In genomic region chr13:114459701-114460160, GRCm38 (mm10) we compare ENCODE assay signal across 8 mouse cellular contexts. TPM values are rescaled to one million over a fixed set of nuclear protein-coding genes. Genes with fewer than 3 reads are reported as not detected.
DNase-seq lines count a peak whose midpoint lies in the region; ATAC-seq and TF ChIP-seq lines count a peak whose summit lies in the region.

No protein-coding gene starts in this region.

- H3K9ac ChIP-seq in kidney, postnatal 0 days (ENCODE audit: low read depth, low read length) = peak overlapping the region; percentile 32; the same call in 1 of the 2 replicates
- peak overlapping the region; percentile 73 for H3K9ac ChIP-seq in embryonic facial prominence, embryonic 13.5 days
- H3K9ac ChIP-seq in midbrain, embryonic 16.5 days (ENCODE audit: low read depth, low read length) = peak overlapping the region; percentile 59; the same call in 1 of the 2 replicates

- H3K4me3 ChIP-seq in kidney, postnatal 0 days (replicated peaks; ENCODE audit: low read depth, low read length) = peak overlapping the region; percentile 48
- peak overlapping the region; percentile 61 for H3K4me3 ChIP-seq in embryonic facial prominence, embryonic 13.5 days
- H3K4me3 ChIP-seq in midbrain, embryonic 16.5 days (ENCODE audit: low read depth, low read length) = peak overlapping the region; percentile 62

- peaks cover 19% of the 10 kb centered on the region for H3K27me3 ChIP-seq in kidney, postnatal 0 days (ENCODE audit: insufficient read depth, low read length)
- H3K27me3 ChIP-seq in embryonic facial prominence, embryonic 13.5 days = peaks cover 52% of the 10 kb centered on the region
- H3K27me3 ChIP-seq in midbrain, embryonic 16.5 days (ENCODE audit: control insufficient read depth, insufficient read depth, low read depth, low read length) = peaks cover 6% of the 10 kb centered on the region

- peak overlapping the region; percentile 99 for H3K4me2 ChIP-seq in kidney, postnatal 0 days (ENCODE audit: low read length)
- peak overlapping the region; percentile 95 for H3K4me2 ChIP-seq in embryonic facial prominence, embryonic 13.5 days
- H3K4me2 ChIP-seq in midbrain, embryonic 16.5 days (ENCODE audit: low read length) = peak overlapping the region; percentile 96

- no peak for ATAC-seq in kidney, postnatal 0 days (replicated peaks; ENCODE audit: low FRiP score, low read depth)
- no peak for ATAC-seq in embryonic facial prominence, embryonic 13.5 days (ENCODE audit: insufficient number of reproducible peaks, insufficient read depth, low FRiP score, low TSS enrichment, low read depth)
- ATAC-seq in midbrain, embryonic 16.5 days = no peak

- no peak for DNase-seq in kidney, postnatal 0 days (ENCODE audit: low spot score)
- no peak for DNase-seq in kidney, postnatal 36 days
- peak; percentile 7 for DNase-seq in induced T-regulatory cell, adult 2 months (ENCODE audit: low read depth)
- DNase-seq in frontal cortex, postnatal 25 days (ENCODE audit: low spot score in 2 of 2) = no peak
- no peak for DNase-seq in cerebellum, postnatal 14 days
- no peak for DNase-seq in layer of hippocampus, adult 9-11 months

- no peak for TF ChIP-seq CTCF in kidney, postnatal 0 days (IDR thresholded peaks at IDR 0.05; ENCODE audit: low read depth)

- H3K9me3 ChIP-seq in kidney, postnatal 0 days (replicated peaks; ENCODE audit: low read length) = no peaks in the 10 kb centered on the region
- H3K9me3 ChIP-seq in embryonic facial prominence, embryonic 13.5 days = no peaks in the 10 kb centered on the region
- no peaks in the 10 kb centered on the region for H3K9me3 ChIP-seq in midbrain, embryonic 16.5 days (replicated peaks; ENCODE audit: control insufficient read depth, low read length, poor library complexity, severe bottlenecking)

- peaks cover 12% of the 10 kb centered on the region; the same call in 1 of the 2 replicates for H3K4me1 ChIP-seq in kidney, postnatal 0 days (replicated peaks; ENCODE audit: insufficient read depth, low read length)
- peaks cover 35% of the 10 kb centered on the region for H3K4me1 ChIP-seq in embryonic facial prominence, embryonic 13.5 days
- peaks cover 36% of the 10 kb centered on the region for H3K4me1 ChIP-seq in midbrain, embryonic 16.5 days (ENCODE audit: control insufficient read depth, insufficient read depth, low read length)

- WGBS in kidney, postnatal 0 days = under 1% methylated on average over 16 of the region's 16 CpGs
- WGBS in embryonic facial prominence, embryonic 13.5 days = under 1% methylated on average over 16 of the region's 16 CpGs
- WGBS in midbrain, embryonic 16.5 days = under 1% methylated on average over 15 of the region's 16 CpGs

- H3K36me3 ChIP-seq in kidney, postnatal 0 days (ENCODE audit: insufficient read depth, low read length) = no peaks in the 10 kb centered on the region
- no peaks in the 10 kb centered on the region for H3K36me3 ChIP-seq in embryonic facial prominence, embryonic 13.5 days
- no peaks in the 10 kb centered on the region for H3K36me3 ChIP-seq in midbrain, embryonic 16.5 days (ENCODE audit: control insufficient read depth, insufficient read depth, low read length)

- no peak overlapping the region for H3K27ac ChIP-seq in kidney, postnatal 0 days
- no peak overlapping the region for H3K27ac ChIP-seq in embryonic facial prominence, embryonic 13.5 days
- H3K27ac ChIP-seq in midbrain, embryonic 16.5 days (ENCODE audit: low read length) = no peak overlapping the region

RNA-seq across cellular contexts. Expression of gene Fst, which starts 1.0 kb away (rescaled TPM):
- 1.7 and 2.9 TPM in 2 replicates for polyA plus RNA-seq in kidney, postnatal 0 days (2015; fragmentation: Nextera tagmentation; extraction: Ambion mirVana)
- polyA plus RNA-seq in embryonic facial prominence, embryonic 13.5 days (2015; fragmentation: Nextera tagmentation; extraction: Ambion mirVana) = 42.2 and 42.3 TPM in 2 replicates
- 4.2 and 5.4 TPM in 2 replicates for polyA plus RNA-seq in midbrain, embryonic 16.5 days (2015; fragmentation: Nextera tagmentation; extraction: Ambion mirVana)
